Mouse (Mus musculus) adrenal gland (tissue): ENCODE measurements around the gene Cbl.

Source experiments
- intact Hi-C: fragments of 180-260 bp; cut with DNase I; formaldehyde crosslinking; loops from one replicate; pipeline ENCODE4 v1.15.1; 2025

Gene Cbl

GRCm38 (mm10) chr9:44191166-44191565 lies 42.7 kb downstream of the Cbl start:
- intact Hi-C loops, result no loop called here

DNA sequence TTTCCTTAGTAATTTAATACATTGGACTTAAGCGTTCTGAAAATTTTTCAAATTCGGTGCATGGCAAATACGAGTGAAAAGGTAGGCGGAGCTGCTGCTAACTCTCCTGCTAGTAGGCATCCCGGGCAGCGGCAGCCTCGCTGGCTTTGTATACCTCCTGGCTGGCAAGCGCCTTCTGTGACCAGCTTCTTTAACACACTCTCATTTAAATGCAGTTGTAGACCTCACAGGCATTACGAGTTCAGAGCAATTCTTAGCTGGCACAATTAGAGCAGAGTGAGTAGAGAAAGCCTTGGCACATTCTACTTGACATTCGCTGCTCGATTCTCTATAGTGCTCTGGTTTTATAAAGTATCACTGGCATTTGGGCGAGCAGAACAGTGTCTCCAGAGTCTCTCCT lies 45.6 kb downstream of the Cbl start:
- intact Hi-C loops, result loop anchor here (10.0 kb wide), 1 partner anchor 47 kb away; the partner anchor contains the start of gene Cbl

- intact Hi-C loops, result loop anchor here (5.0 to 10.0 kb wide), 2 partner anchors 35 to 53 kb away; partner anchors contain the start of gene Cbl
These were observed 51.6 kb downstream of the Cbl start for GRCm38 (mm10) chr9:44182260-44182659.

- intact Hi-C loops, result loop anchor here (5.0 to 10.0 kb wide), 2 partner anchors 34 to 53 kb away; partner anchors contain the start of gene Cbl
These were observed 52.3 kb downstream of the Cbl start for GRCm38 (mm10) chr9:44181537-44181936.

DNA sequence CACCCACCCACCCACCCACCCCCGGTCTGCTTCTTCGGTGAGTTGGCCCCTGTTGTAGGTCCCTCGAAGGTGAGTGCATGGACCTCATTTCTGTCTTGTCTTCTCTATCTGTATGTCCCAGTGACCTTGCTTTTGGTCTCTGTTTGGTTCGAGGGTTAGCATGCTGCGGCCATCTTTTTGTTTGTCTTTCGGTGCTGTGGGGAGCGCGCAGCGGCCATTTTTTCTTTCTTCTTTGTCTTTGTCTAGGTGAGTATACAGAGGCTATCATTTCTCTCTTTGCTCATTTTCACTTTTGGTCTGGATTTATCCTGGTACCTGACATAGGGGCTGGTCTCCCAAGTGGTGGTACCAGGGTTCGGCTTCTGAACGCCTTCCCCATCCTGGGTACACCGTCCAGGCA lies 55.0 kb downstream of the Cbl start:
- intact Hi-C loops, result no loop called here

- intact Hi-C loops, result no loop called here
These were observed 55.5 kb downstream of the Cbl start for GRCm38 (mm10) chr9:44178389-44178788.

DNA sequence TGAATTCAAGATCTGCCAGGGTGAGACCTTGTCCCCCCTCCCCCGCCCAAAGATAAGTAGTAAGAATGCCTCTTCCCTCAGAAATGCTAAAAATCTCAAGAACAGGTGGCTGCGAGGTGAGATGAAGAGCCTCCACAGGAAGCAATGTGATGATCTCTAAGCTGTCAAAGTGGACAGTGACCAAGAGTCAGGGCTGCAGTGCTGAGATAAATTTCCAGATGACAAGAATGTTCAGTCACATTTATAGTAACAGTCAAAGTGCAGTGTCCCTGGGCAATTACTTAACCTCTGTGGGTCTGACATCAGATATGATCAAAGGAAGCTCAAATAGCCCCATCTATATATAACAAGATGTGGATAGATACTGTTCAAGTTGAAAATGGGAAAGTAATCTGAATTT lies 56.4 kb downstream of the Cbl start:
- intact Hi-C loops, result no loop called here

- intact Hi-C loops, result no loop called here
These were observed 57.9 kb downstream of the Cbl start for GRCm38 (mm10) chr9:44175957-44176356.

DNA sequence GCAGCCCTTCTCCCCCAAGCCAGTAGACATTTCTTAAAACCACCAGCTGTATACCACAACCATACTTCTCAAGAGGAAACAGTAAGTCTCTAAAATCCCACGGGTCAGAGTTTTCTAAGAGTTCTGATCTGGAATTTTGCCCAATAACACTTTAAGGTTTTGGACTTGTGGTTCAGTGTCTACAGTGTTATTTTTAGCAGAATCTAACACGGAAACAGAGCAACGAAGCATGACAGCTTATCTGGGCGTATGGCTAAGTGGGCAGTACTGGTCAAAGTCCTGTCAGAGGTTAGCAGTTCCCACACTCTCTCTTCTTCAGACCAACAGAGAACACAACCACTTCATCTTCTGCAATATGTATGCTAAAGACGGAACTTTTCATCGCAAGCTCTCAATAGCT lies 58.3 kb downstream of the Cbl start:
- intact Hi-C loops, result no loop called here

DNA sequence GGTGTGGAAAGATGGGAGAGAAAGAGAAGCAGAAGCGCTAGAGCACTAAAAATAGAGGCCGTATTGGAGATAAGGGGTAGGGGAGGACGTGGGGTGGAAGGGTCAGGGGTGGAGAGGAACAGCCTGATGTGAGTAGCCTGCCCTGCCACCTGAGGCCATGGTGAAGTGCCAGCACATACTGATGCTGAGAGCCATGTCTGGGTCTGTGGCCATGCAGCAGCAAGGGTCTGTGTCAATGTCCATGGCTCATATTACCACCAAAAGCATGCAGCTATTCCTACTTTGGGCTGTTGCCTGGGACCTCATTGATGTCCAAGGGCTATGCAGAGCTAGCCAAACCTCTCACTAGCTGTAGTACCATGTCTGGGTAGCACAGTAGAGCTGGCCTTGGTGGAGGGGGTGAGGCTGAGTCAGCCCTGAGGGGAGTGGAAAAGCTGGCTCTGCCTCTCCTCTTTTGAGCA lies 63.1 kb downstream of the Cbl start:
- intact Hi-C loops, result no loop called here

- intact Hi-C loops, result no loop called here
These were observed 64.9 kb downstream of the Cbl start for GRCm38 (mm10) chr9:44168931-44169330.

GRCm38 (mm10) chr9:44159886-44160285 lies 74.0 kb downstream of the Cbl start:
- intact Hi-C loops, result no loop called here

- intact Hi-C loops, result loop anchor here (5.0 kb wide), 1 partner anchor 35 kb away; no protein-coding TSS in a partner anchor
These were observed 86.6 kb downstream of the Cbl start for GRCm38 (mm10) chr9:44147290-44147689.

- intact Hi-C loops, result loop anchor here (5.0 kb wide), 1 partner anchor 38 kb away; no protein-coding TSS in a partner anchor
These were observed 89.2 kb downstream of the Cbl start for GRCm38 (mm10) chr9:44144718-44145060.

DNA sequence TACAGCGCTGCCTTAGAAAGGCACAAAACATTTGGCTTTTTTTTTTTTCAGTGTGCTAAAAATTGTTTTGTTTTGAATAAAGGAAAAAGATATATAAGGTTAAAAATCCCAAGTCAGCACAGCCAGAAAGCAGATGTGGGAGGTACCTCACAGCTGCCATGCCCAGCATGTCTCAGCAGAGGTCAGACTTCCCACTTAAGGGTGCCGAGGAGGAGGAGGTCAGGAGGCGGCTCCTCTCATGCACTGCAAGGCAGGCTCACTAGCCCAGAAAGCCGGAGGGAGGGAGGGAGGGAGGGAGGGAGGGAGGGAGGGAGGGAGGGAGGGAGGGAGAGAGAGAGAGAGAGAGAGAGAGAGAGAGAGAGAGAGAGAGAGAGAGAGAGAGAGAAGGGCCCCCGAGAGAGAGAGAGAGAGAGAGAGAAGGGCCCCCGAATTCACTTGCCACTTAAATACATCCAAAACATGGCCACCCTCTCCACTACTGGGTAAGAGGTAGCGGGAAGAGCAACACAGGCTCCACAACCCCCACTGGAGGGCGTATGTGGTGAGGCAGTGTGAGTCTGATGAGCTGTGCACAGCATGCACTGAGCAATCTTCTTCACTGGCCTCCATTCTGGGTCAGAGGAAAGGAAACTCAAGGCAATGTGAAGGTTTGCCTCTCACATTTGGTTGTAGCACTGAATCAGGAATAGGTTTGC lies 89.7 kb downstream of the Cbl start:
- intact Hi-C loops, result no loop called here

GRCm38 (mm10) chr9:44143421-44143820 lies 90.4 kb downstream of the Cbl start:
- intact Hi-C loops, result no loop called here

DNA sequence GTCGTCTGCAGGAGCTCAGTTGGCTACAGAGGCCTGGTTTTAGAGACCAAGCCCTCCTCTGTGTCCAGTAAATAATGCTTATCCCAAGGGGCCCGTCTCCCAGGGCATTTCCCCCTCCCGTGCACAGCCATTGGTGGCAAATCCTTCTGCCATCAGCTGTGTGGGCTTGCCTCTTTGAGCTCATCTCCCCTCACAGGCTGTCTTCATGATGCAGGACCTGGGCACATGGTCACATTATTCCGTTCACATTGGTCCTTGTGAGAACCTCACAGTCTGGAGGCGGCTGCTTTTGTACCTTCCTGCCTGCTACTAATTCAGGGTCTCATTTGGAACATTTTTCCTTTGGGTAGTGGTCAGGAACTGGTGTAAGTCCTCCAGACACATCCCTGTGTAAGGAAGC lies 91.9 kb downstream of the Cbl start:
- intact Hi-C loops, result no loop called here

- intact Hi-C loops, result no loop called here
These were observed 96.0 kb downstream of the Cbl start for GRCm38 (mm10) chr9:44137846-44138245.

DNA sequence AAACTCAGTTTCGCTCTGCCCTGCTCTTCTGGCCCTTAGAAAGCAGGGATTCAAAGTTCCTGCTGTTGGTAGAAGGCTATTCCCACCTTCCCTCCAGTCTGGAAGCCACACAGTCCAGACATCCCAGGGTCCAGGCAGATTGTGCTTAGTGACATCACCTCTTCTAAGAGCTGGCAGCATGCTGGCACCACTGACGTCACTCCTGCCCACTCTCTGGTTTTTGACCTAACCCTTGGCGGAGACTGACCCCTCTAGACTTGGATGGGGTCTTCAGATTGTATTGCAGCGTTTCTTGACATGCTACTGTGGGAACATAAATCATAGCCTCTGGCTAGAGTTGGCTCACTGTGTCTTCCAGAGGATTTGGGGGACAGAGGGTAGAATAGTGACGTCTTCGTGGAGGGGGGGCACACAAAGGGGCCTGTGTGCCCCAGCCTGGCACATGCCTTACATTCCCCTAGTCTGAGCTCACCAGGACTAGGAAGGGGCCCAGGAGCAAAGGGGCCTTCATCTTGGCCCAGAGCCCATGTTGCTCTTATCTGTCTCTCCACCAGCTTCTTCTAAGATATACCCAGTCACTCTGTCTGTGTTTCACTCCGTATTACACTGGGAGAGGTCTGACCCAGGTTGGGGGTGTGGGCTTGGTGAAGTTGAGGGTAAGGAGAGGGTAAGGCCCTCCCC lies 98.0 kb downstream of the Cbl start:
- intact Hi-C loops, result no loop called here

DNA sequence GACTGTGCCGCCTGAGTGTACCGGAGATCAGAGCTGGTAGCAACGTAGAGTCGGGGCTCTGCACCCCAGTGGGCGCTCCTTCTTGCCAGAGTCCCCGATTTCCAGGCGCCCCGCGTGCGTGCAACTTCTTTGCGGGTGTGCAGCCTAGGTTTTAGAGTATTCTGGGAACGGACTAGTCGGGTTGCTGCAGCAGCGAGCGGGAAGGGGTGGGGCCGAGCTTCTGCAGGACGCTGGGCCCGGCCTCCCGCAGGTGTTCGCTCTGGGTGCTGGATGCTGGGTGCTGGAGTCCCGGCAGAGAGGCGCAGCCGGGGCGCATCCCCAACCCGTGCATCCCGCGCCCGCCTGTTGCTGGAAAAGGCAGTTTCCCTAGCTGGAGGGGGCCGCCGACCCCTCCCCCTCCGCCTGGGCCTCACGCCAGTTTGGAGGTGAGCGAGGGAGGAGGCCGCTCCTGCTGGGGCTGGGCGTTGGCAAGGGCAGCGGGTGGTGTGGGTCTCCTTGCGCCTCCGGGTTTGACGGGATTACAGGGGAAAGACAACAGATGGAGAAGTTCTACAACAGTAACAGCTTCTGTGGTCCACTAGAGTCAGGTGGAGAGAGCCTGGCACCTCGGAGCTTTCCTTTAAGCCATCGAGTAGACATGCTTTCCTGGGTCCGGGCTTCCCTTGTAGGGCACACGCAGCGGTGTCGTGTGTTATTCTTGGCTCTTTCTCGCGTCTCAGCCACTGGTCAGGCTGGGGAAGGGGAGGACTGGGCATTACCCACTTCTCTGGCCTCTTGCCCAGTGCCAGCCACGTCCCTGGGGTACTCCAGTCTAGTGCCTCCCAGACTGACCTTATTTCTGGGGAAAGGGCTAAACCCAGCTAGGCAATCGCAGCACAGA lies 98.8 kb downstream of the Cbl start:
- intact Hi-C loops, result no loop called here

DNA sequence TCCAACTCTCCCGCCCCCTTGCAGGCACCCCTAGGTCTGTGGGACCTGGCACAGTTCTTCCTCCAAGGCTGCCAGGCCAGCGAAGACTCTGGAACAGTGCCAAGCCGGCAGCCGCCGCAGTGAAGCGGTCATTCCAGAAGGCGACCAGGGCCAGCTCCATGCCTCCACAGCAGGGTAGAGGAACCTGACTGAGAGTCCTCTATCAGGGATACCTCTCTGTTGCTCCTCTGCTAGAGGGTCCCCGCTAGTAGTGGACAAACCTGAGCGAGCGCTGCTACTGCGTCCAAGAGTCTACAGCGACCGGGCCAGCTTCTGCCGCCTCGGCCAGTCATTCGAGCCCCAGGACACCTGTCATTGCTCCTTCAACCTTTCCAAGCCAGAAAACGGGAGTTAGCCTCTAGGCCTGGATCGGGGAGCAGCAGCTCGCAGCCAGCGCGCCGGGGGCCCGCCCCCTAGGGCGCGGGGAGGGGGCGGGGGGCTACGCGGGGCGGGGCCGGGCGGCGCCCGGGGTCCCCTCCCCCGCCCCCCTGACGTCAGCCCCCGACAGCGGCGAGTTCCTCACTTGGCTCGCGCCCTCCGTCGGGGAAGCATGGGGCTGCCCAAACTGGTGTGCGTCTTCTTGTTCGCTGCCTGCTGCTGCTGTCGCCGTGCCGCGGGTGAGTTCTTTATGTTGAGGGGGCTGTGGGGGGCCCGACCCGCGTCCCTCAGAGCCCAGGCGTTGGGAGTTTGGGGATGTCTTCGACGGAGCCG lies 99.6 kb downstream of the Cbl start, which contains the start of gene Mcam:
Mcam (plus strand) TSS at position 369 of the 750 bp plus-strand sequence.
- intact Hi-C loops, result no loop called here
